Mouse (Mus musculus) brain, embryonic 14.5 days (tissue): ENCODE measurements around the gene P3h4.

Experiments
- CTCF ChIP-seq: fragments of 200-500 bp; IDR thresholded peaks from 2 replicates; pipeline ENCODE4 v1.5.1; 2012; ENCODE audit warnings: inconsistent platforms, mild to moderate bottlenecking, moderate library complexity, borderline replicate concordance; ENCODE audit not compliant: insufficient read depth, insufficient read length; ENCODE audit errors: extremely low read depth
- POLR2A ChIP-seq: fragments of 200-500 bp; IDR thresholded peaks from 2 replicates; pipeline ENCODE4 v1.6.1; 2012; ENCODE audit warnings: mild to moderate bottlenecking, inconsistent platforms, borderline replicate concordance; ENCODE audit not compliant: poor library complexity, insufficient read depth, insufficient read length, severe bottlenecking; ENCODE audit errors: extremely low read depth

- TF ChIP-seq CTCF (no peak), POLR2A (no peak)
These were observed 14.1 kb upstream of the P3h4 start for GRCm38 (mm10) chr11:100428612-100429199.
